Mouse (Mus musculus) heart, embryonic 15.5 days (tissue): ENCODE measurements around the gene Olfr1410. TPM values are rescaled to one million over a fixed set of nuclear protein-coding genes. Genes with fewer than 3 reads are reported as not detected.

Experiments used
- ATAC-seq: fragments of 200-750 bp; cut with Nextera tagmentation; replicated peaks from 2 replicates; pipeline ENCODE4 v1.8.0; 2017; ENCODE audit warnings: low read depth, moderate TSS enrichment; ENCODE audit not compliant: insufficient number of reproducible peaks, insufficient read depth, low FRiP score
- H3K27ac ChIP-seq: fragments of 300-500 bp; sonication (generic); 2 replicates; pipeline ENCODE4 v1.5.1; 2015; ENCODE audit warnings: mild to moderate bottlenecking, inconsistent platforms
- H3K27me3 ChIP-seq: fragments of 300-500 bp; sonication (generic); 2 replicates; pipeline ENCODE4 v1.6.1; 2015; ENCODE audit warnings: inconsistent platforms
- H3K36me3 ChIP-seq: fragments of 300-500 bp; sonication (generic); 2 replicates; pipeline ENCODE4 v1.6.1; 2015; ENCODE audit warnings: mild to moderate bottlenecking, inconsistent platforms
- H3K4me1 ChIP-seq: fragments of 300-500 bp; sonication (generic); replicated peaks from 2 replicates; pipeline ENCODE4 v1.6.1; 2015; ENCODE audit warnings: inconsistent platforms
- H3K4me2 ChIP-seq: fragments of 300-500 bp; sonication (generic); 2 replicates; pipeline ENCODE4 v1.6.1; 2015; ENCODE audit warnings: inconsistent platforms, mild to moderate bottlenecking, moderate library complexity
- H3K4me3 ChIP-seq: fragments of 300-500 bp; sonication (generic); 2 replicates; pipeline ENCODE4 v1.5.1; 2015; ENCODE audit warnings: mild to moderate bottlenecking, inconsistent platforms
- H3K9ac ChIP-seq: fragments of 300-500 bp; sonication (generic); 2 replicates; pipeline ENCODE4 v1.6.1; 2015; ENCODE audit warnings: mild to moderate bottlenecking, inconsistent platforms
- H3K9me3 ChIP-seq: fragments of 300-500 bp; sonication (generic); replicated peaks from 2 replicates; pipeline ENCODE4 v1.6.1; 2016; ENCODE audit warnings: inconsistent platforms
- WGBS: fragments of 180-500 bp; shearing (Covaris S2); methylation state at CpG from one replicate; pipeline ENCODE4 v1.1.7; 2015; ENCODE audit warnings: mixed read lengths; 5-methylcytosine and 5-hydroxymethylcytosine counted together
- polyA plus RNA-seq: library from polyadenylated mRNA; unstranded; fragments of >200 nt; fragmentation: Nextera tagmentation; extraction: Ambion mirVana; gene quantifications from 2 replicates; pipeline ENCODE4 v1.2.1, GENCODE M21; 2015

Gene Olfr1410
- polyA plus RNA-seq, 1 experiment from 2014 or later: not detected

GRCm38 (mm10) chr1:92654676-92655075 is 49.1 kb downstream of the Olfr1410 start:
- WGBS: 50% methylated on average over 2 of the region's 2 CpGs
- Histone ChIP-seq H3K9ac (no peak overlapping the region), H3K4me3 (no peak overlapping the region), H3K4me1 (no peaks in the 10 kb centered on the region), H3K27ac (no peak overlapping the region), H3K27me3 (peaks cover 17% of the 10 kb centered on the region; the same call in 1 of the 2 replicates), H3K36me3 (no peaks in the 10 kb centered on the region), H3K4me2 (no peak overlapping the region), H3K9me3 (no peaks in the 10 kb centered on the region)
- no peak for ATAC-seq

- peaks cover 22% of the 10 kb centered on the region; the same call in 1 of the 2 replicates for H3K27me3 ChIP-seq
- ATAC-seq: no peak
- H3K27ac ChIP-seq: no peak overlapping the region
- no peak overlapping the region for H3K4me3 ChIP-seq
- H3K9ac ChIP-seq: no peak overlapping the region
- H3K4me1 ChIP-seq: no peaks in the 10 kb centered on the region
- no peaks in the 10 kb centered on the region for H3K9me3 ChIP-seq
- 74% methylated on average over 11 of the region's 11 CpGs for WGBS
- H3K4me2 ChIP-seq: no peak overlapping the region
- H3K36me3 ChIP-seq: no peaks in the 10 kb centered on the region
Observed at GRCm38 (mm10) chr1:92657025-92657820, 51.6 kb downstream of the Olfr1410 start.

GRCm38 (mm10) chr1:92659392-92659791 is 53.8 kb downstream of the Olfr1410 start:
- no peaks in the 10 kb centered on the region for H3K9me3 ChIP-seq
- WGBS: 42% methylated on average over 5 of the region's 5 CpGs
- peaks cover 17% of the 10 kb centered on the region; the same call in 1 of the 2 replicates for H3K27me3 ChIP-seq
- ATAC-seq: no peak
- H3K4me2 ChIP-seq: no peak overlapping the region
- H3K4me3 ChIP-seq: no peak overlapping the region
- H3K36me3 ChIP-seq: no peaks in the 10 kb centered on the region
- no peak overlapping the region for H3K9ac ChIP-seq
- no peak overlapping the region for H3K27ac ChIP-seq
- no peaks in the 10 kb centered on the region for H3K4me1 ChIP-seq

Other genes starting within 250 kb of the Olfr1410 start
- gene Ndufa10, start 131.9 kb upstream of the Olfr1410 start, polyA plus RNA-seq: 494 and 516 TPM in 2 replicates
- gene Olfr1416, start 120.7 kb upstream of the Olfr1410 start, polyA plus RNA-seq: not detected in 2 replicates
- gene Olfr1415, start 109.7 kb upstream of the Olfr1410 start, polyA plus RNA-seq: not detected in 2 replicates
- not detected in 2 replicates for gene Olfr1414, start 87.1 kb upstream of the Olfr1410 start, polyA plus RNA-seq
- gene Olfr1413, start 34.5 kb upstream of the Olfr1410 start, polyA plus RNA-seq: not detected in 2 replicates
- gene Olfr1412, start 20.0 kb upstream of the Olfr1410 start, polyA plus RNA-seq: not detected in 2 replicates
- gene Olfr1411, start 11.4 kb upstream of the Olfr1410 start, polyA plus RNA-seq: not detected in 2 replicates
- not detected in 2 replicates for gene Olfr12, start 12.0 kb downstream of the Olfr1410 start, polyA plus RNA-seq
- 365 and 436 TPM in 2 replicates for gene Cops9, start 36.2 kb downstream of the Olfr1410 start, polyA plus RNA-seq
- 0.19 TPM in 1 of 2 replicates, not detected in the other for gene Otos, start 43.1 kb downstream of the Olfr1410 start, polyA plus RNA-seq
- gene Gpc1, start 225.9 kb downstream of the Olfr1410 start, polyA plus RNA-seq: 61.3 and 71.4 TPM in 2 replicates